Mouse (Mus musculus): ENCODE measurements around the gene Jdp2.

Gene Jdp2

GRCm38 (mm10) chr12:85686466-85687216 is 87.8 kb downstream of the Jdp2 start, which contains the start of gene Batf:
Gene Batf, plus strand, starts transcription at chr12:85686669.
- DNase-seq (ENCODE audit: low spot score in 2 of 2): no peak

DNA sequence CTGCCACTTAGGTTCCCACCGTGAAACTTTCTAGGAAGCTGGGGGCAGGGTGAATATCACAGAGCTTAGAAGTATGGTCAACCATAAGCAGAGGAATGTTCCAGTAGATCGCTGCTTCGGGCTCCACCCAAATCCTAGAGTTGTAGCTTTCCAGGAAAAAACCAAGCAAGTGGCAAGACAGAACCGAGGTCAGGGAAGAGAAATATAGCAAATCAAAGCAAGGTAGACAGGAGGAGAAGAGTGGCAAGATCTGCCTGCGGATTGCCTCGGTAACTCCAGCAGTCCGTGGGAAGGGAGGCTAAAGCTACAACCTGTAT is 88.3 kb downstream of the Jdp2 start:
- no peak for DNase-seq (ENCODE audit: low spot score in 2 of 2)

- no peak for DNase-seq (ENCODE audit: low spot score in 2 of 2)
Measured at GRCm38 (mm10) chr12:85687846-85688245, 89.0 kb downstream of the Jdp2 start.

All from right cerebral cortex, postnatal 10 days (tissue).